Mouse (Mus musculus): ENCODE results near the gene Prkab2. TPM values are rescaled to one million over a fixed set of nuclear protein-coding genes. Genes with fewer than 3 reads are reported as not detected.

The Prkab2 gene
- total and polyA plus RNA-seq, 3 experiments: 3.3 to 7.0 TPM; not detected in 1

DNA sequence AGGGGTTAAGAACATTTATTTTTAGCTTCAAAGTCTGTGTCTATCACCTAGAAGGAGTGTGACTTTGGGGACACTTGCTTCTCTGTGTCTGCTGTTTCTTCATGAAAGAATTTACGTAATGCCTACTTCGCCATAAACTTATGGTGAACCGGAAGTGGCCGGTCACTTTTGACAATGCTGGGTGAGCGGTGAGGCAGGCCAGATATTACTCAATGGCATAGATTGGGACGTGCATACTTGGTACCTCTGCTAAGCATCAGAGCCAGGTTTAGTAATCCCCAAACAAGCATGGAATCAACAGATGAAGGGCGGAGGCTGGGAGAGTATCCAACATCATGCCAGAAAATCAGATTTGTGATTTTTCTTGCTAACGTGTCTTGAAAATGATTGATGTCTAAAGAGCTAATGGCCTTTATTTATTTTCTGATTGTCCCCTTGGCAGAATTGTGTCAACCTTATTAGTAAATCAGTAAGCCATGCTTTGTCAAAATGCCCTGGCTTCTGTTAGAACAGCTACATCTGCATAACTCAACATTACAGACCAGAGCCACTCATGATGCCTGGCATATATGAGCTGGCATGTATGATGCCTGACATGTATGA is 26.6 kb upstream of the Prkab2 start:
- Histone ChIP-seq H3K9ac (ENCODE audit: control insufficient read depth, low read depth, low read length, poor library complexity, severe bottlenecking) (no peak overlapping the region), H3K4me3 (ENCODE audit: control insufficient read depth in 1 of 2, insufficient read depth in 1 of 2, low read depth in 2 of 2, low read length in 2 of 2) (no peak overlapping the region), H3K4me1 (ENCODE audit: control insufficient read depth in 1 of 2, insufficient read depth in 2 of 2, low read length in 2 of 2) (peaks cover 2 to 12% of the 10 kb centered on the region in 2 experiments; a peak in 3 of 4 replicates), H3K79me2 (ENCODE audit: control insufficient read depth, insufficient read depth, low read length, poor library complexity) (no peaks in the 10 kb centered on the region), H3K27ac (ENCODE audit: control insufficient read depth, low read depth, low read length) (no peak overlapping the region), H3K9me3 (replicated peaks; ENCODE audit: insufficient read depth, low read length) (no peaks in the 10 kb centered on the region), H3K36me3 (ENCODE audit: control insufficient read depth in 1 of 2, insufficient read depth in 2 of 2, low read length in 2 of 2) (peaks cover 0 to 6% of the 10 kb centered on the region in 2 experiments; a peak in 2 of 4 replicates), H3K27me3 (ENCODE audit: control insufficient read depth in 1 of 2, insufficient read depth in 2 of 2, low read length in 2 of 2) (peaks cover 9 to 14% of the 10 kb centered on the region in 2 experiments)
- TF ChIP-seq SMC3 (IDR thresholded peaks at IDR 0.05; ENCODE audit: low read depth, low read length) (no peak), MAX (IDR thresholded peaks at IDR 0.05; ENCODE audit: low read length) (no peak), ZMIZ1 (IDR thresholded peaks at IDR 0.05; ENCODE audit: low read depth, low read length) (no peak), RCOR1 (IDR thresholded peaks at IDR 0.05; ENCODE audit: low read depth, low read length) (no peak), USF2 (IDR thresholded peaks at IDR 0.05; ENCODE audit: borderline replicate concordance in 1 of 2, insufficient read depth in 1 of 2, low read depth in 1 of 2, low read length in 2 of 2) (no peak), UBTF (IDR thresholded peaks at IDR 0.05; ENCODE audit: borderline replicate concordance, insufficient read depth, low read depth, low read length) (no peak), GATA1 (IDR thresholded peaks at IDR 0.05; ENCODE audit: low read depth, low read length) (no peak), RAD21 (IDR thresholded peaks at IDR 0.05; ENCODE audit: low read depth, low read length) (no peak), ELF1 (IDR thresholded peaks at IDR 0.05; ENCODE audit: low read depth, low read length) (no peak)
- DNase-seq (ENCODE audit: low read depth, low spot score): no peak

DNA sequence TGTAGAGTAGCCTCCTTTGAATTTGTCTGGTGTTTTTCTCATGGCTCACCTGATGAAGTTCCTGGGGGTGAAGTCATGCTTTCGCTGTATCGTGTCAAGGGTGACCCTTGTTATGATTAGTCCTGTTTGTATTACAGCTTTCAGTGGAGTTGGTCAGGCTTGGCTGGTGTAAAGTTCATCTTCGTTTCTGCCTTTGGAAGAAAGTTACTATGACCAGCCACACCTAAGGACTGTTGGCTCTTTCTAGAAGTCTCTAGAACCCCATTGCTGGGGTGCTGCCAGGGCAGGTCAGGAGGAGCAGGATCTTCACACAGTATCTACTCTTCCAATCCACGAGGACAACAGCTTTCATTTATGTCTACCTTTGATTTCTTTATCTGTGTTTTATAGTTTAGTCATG is 24.5 kb upstream of the Prkab2 start:
- peaks cover 11 to 21% of the 10 kb centered on the region in 2 experiments for H3K27me3 ChIP-seq (ENCODE audit: control insufficient read depth in 1 of 2, insufficient read depth in 2 of 2, low read length in 2 of 2)
- H3K9ac ChIP-seq (ENCODE audit: control insufficient read depth, low read depth, low read length, poor library complexity, severe bottlenecking): no peak overlapping the region
- H3K4me3 ChIP-seq (ENCODE audit: control insufficient read depth in 1 of 2, insufficient read depth in 1 of 2, low read depth in 2 of 2, low read length in 2 of 2): no peak overlapping the region
- DNase-seq (ENCODE audit: low read depth, low spot score): no peak
- no peak for TF ChIP-seq POLR2AphosphoS2 (IDR thresholded peaks at IDR 0.05; ENCODE audit: low read length)
- H3K4me1 ChIP-seq (ENCODE audit: control insufficient read depth in 1 of 2, insufficient read depth in 2 of 2, low read length in 2 of 2): peaks cover 2 to 8% of the 10 kb centered on the region in 2 experiments; a peak in 2 of 4 replicates
- no peak overlapping the region for H3K27ac ChIP-seq (ENCODE audit: control insufficient read depth, low read depth, low read length)
- H3K36me3 ChIP-seq (ENCODE audit: control insufficient read depth in 1 of 2, insufficient read depth in 2 of 2, low read length in 2 of 2): peaks cover 0 to 3% of the 10 kb centered on the region in 2 experiments; a peak in 2 of 4 replicates
- no peaks in the 10 kb centered on the region for H3K79me2 ChIP-seq (ENCODE audit: control insufficient read depth, insufficient read depth, low read length, poor library complexity)
- H3K9me3 ChIP-seq (replicated peaks; ENCODE audit: insufficient read depth, low read length): no peaks in the 10 kb centered on the region

DNA sequence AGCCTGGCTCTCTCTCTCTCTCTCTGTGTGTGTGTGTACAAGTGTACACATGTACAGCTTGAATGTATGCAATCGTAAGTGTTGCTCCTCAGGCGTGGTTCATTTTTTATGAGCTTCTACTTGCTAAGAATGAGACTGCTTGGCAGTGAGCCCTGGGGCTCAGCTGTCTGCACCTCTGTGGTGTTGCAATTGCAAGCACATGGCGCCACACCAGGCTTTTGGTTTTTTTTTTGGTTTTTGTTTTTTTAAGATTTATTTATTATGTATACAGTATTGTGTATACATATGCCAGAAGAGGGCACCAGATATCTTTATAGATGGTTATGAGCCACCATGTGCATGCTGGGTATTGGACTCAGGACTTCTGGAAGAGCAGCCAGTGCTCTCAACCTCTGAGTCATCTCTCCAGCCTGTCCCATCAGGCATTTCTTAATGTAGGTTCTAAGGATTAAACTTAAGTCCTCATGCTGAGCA is 23.7 kb upstream of the Prkab2 start:
- Histone ChIP-seq H3K9ac (ENCODE audit: control insufficient read depth, low read depth, low read length, poor library complexity, severe bottlenecking) (no peak overlapping the region), H3K4me1 (ENCODE audit: control insufficient read depth in 1 of 2, insufficient read depth in 2 of 2, low read length in 2 of 2) (peaks cover 0 to 2% of the 10 kb centered on the region in 2 experiments; a peak in 1 of 4 replicates), H3K4me3 (ENCODE audit: control insufficient read depth in 1 of 2, insufficient read depth in 1 of 2, low read depth in 2 of 2, low read length in 2 of 2) (no peak overlapping the region), H3K9me3 (replicated peaks; ENCODE audit: insufficient read depth, low read length) (no peaks in the 10 kb centered on the region), H3K36me3 (ENCODE audit: control insufficient read depth in 1 of 2, insufficient read depth in 2 of 2, low read length in 2 of 2) (no peaks in the 10 kb centered on the region), H3K27me3 (ENCODE audit: control insufficient read depth in 1 of 2, insufficient read depth in 2 of 2, low read length in 2 of 2) (peaks cover 11 to 28% of the 10 kb centered on the region in 2 experiments), H3K79me2 (ENCODE audit: control insufficient read depth, insufficient read depth, low read length, poor library complexity) (no peaks in the 10 kb centered on the region), H3K27ac (ENCODE audit: control insufficient read depth, low read depth, low read length) (no peak overlapping the region)
- peak; percentile 52 for DNase-seq (ENCODE audit: low read depth, low spot score)
- TF ChIP-seq ZC3H11A (IDR thresholded peaks at IDR 0.05; ENCODE audit: low read depth, low read length) (no peak; the same call in 1 of the 2 replicates), NELFE (IDR thresholded peaks at IDR 0.05; ENCODE audit: low read depth, low read length) (no peak), POLR2AphosphoS2 (IDR thresholded peaks at IDR 0.05; ENCODE audit: low read length) (no peak), ZNF384 (IDR thresholded peaks at IDR 0.05; ENCODE audit: low read depth, low read length) (0 out of 2 replicates have a peak, but pooled peaks have one; percentile 56), CHD1 (IDR thresholded peaks at IDR 0.05; ENCODE audit: low read depth, low read length) (no peak), E2F4 (IDR thresholded peaks at IDR 0.05; ENCODE audit: borderline replicate concordance, low read depth, low read length) (no peak), TAL1 (IDR thresholded peaks at IDR 0.05; ENCODE audit: low read length) (no peak), POLR2AphosphoS5 (IDR thresholded peaks at IDR 0.05; ENCODE audit: borderline replicate concordance, low read depth, low read length) (no peak), ZKSCAN1 (IDR thresholded peaks at IDR 0.05; ENCODE audit: low read depth, low read length) (no peak), MYB (IDR thresholded peaks at IDR 0.05; ENCODE audit: low read depth, low read length) (no peak), TBP (IDR thresholded peaks at IDR 0.05; ENCODE audit: low read depth, low read length) (no peak), RCOR1 (IDR thresholded peaks at IDR 0.05; ENCODE audit: low read depth, low read length) (no peak), ETS1 (IDR thresholded peaks at IDR 0.05; ENCODE audit: low read depth, low read length) (0 out of 2 replicates have a peak, but pooled peaks have one; percentile 10), MAX (IDR thresholded peaks at IDR 0.05; ENCODE audit: low read length) (peak; percentile 59; the same call in 1 of the 2 replicates), CTCF (IDR thresholded peaks at IDR 0.05 in 2 of 3, conservative IDR thresholded peaks at IDR 0.05 in 1 of 3; ENCODE audit: control insufficient read depth in 1 of 3, insufficient read depth in 1 of 3, low read depth in 2 of 3, low read length in 3 of 3, poor library complexity in 1 of 3, severe bottlenecking in 1 of 3) (peak in 1 of 3 experiments; percentile 42; a peak in 2 of 6 replicates), ZMIZ1 (IDR thresholded peaks at IDR 0.05; ENCODE audit: low read depth, low read length) (no peak), EP300 (IDR thresholded peaks at IDR 0.05; ENCODE audit: low read depth in 1 of 2, low read length in 2 of 2) (no peak), USF2 (IDR thresholded peaks at IDR 0.05; ENCODE audit: borderline replicate concordance in 1 of 2, insufficient read depth in 1 of 2, low read depth in 1 of 2, low read length in 2 of 2) (no peak)

Data from MEL (cell line).